Mouse (Mus musculus) testis, adult 2 months (tissue): ENCODE data around the gene Calcrl.

Experiments used
- CTCF ChIP-seq: fragments of 200-500 bp; IDR thresholded peaks from 2 replicates; pipeline ENCODE4 v1.5.1; 2012; ENCODE audit warnings: low read depth, mild to moderate bottlenecking, inconsistent platforms, low read length, moderate library complexity; ENCODE audit not compliant: control insufficient read depth, insufficient read depth, insufficient replicate concordance
- POLR2A ChIP-seq: fragments of 200-500 bp; IDR thresholded peaks from 2 replicates; pipeline ENCODE4 v1.6.1; 2012; ENCODE audit warnings: low read depth, mild to moderate bottlenecking, inconsistent platforms, low read length, moderate library complexity; ENCODE audit not compliant: control insufficient read depth

DNA sequence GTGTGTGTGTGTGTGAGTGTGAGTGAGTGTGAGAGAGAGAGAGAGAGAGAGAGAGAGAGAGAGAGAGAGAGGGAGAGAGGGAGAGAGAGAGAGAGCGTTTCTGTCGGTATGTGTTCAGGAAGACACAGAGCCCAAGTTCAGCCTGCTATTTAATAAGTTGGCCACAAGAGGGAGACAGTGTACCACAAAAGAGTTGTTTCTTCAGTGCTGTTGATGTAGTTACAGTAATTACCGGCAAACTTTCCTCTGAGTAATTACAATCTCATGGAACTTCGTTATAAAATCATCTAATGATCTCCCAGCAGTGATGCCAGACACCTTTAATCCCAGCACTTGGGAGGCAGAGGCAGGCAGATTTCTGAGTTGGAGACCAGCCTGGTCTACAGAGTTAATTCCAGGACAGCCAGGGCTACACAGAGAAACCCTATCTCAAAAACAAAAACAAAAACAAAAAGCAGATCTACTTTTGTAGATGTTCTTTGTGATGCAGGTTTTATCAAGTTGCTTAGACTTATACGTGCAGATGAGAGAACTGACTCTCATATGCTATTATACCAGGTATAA lies 30.1 kb upstream of the Calcrl start:
- peak; percentile 29; the same call in 1 of the 2 replicates for TF ChIP-seq CTCF
- no peak for TF ChIP-seq POLR2A
